Mouse (Mus musculus): ENCODE results near the gene Gm6268.

The Gm6268 gene

GRCm38 (mm10) chrX:36400980-36401379, at the start of gene Gm6268:
Gene Gm6268, plus strand, starts transcription at chrX:36401280.
- ChIA-PET CTCF (interaction anchor here in 1 of 4 experiments (1.4 kb wide), 1 partner anchor 8 kb away, joined by 3 read pairs; no protein-coding TSS in a partner anchor), POLR2A (no interaction called here)

- ChIA-PET CTCF (interaction anchor here in 3 of 4 experiments (0.6 to 3.1 kb wide), 6 partner anchors 24 to 141 kb away, joined by 3 to 12 read pairs (median 3); no protein-coding TSS in a partner anchor), POLR2A (no interaction called here)
Observed at GRCm38 (mm10) chrX:36352446-36352845, 48.6 kb upstream of the Gm6268 start.

- POLR2A ChIA-PET, result no interaction called here
- CTCF ChIA-PET, result no interaction called here
Observed at GRCm38 (mm10) chrX:36385340-36385739, 15.7 kb upstream of the Gm6268 start.

GRCm38 (mm10) chrX:36389971-36390370, 11.1 kb upstream of the Gm6268 start:
- CTCF ChIA-PET, result interaction anchor here in 2 of 4 experiments (1.2 to 2.2 kb wide), 2 partner anchors 164 kb away, joined by 4 to 7 read pairs; no protein-coding TSS in a partner anchor
- POLR2A ChIA-PET, result no interaction called here

- ChIA-PET POLR2A (interaction anchor here in 1 of 4 experiments (0.6 kb wide), 1 partner anchor 1363 kb away, joined by 4 read pairs; no protein-coding TSS in a partner anchor), CTCF (interaction anchor here in 2 of 4 experiments (0.8 to 2.2 kb wide), 3 partner anchors 45 to 164 kb away, joined by 3 to 7 read pairs (median 3); no protein-coding TSS in a partner anchor)
Observed at GRCm38 (mm10) chrX:36390503-36390902, 10.6 kb upstream of the Gm6268 start.

- CTCF ChIA-PET, result interaction anchor here (0.5 to 2.1 kb wide), 8 partner anchors 9 to 412 kb away, joined by 3 to 16 read pairs (median 5); partner anchors contain the start of gene Akap17b (in 1 of the 4)
- POLR2A ChIA-PET, result no interaction called here
Observed at GRCm38 (mm10) chrX:36392672-36393071, 8.4 kb upstream of the Gm6268 start.

GRCm38 (mm10) chrX:36393279-36393678, 7.8 kb upstream of the Gm6268 start:
- POLR2A ChIA-PET, result no interaction called here

GRCm38 (mm10) chrX:36402316-36402715, 1.2 kb downstream of the Gm6268 start:
- CTCF ChIA-PET, result interaction anchor here in 1 of 4 experiments (1.4 kb wide), 1 partner anchor 9 kb away, joined by 3 read pairs; no protein-coding TSS in a partner anchor
- POLR2A ChIA-PET, result no interaction called here

More at GRCm38 (mm10) chrX:36393279-36393678, 7.8 kb upstream of the Gm6268 start:
- CTCF ChIA-PET, result interaction anchor here (0.5 to 2.1 kb wide), 15 partner anchors 9 to 843 kb away, joined by 3 to 16 read pairs (median 3); partner anchors contain the start of gene Akap17b (in 1 of the 4)

GRCm38 (mm10) chrX:36419153-36419552, 18.1 kb downstream of the Gm6268 start:
- CTCF ChIA-PET, result interaction anchor here in 2 of 4 experiments (0.6 to 1.3 kb wide), 2 partner anchors 16 to 218 kb away, joined by 5 to 12 read pairs; no protein-coding TSS in a partner anchor
- POLR2A ChIA-PET, result no interaction called here

- CTCF ChIA-PET, result interaction anchor here (0.6 to 2.1 kb wide), 15 partner anchors 16 to 285 kb away, joined by 3 to 17 read pairs (median 3); no protein-coding TSS in a partner anchor
- POLR2A ChIA-PET, result no interaction called here
Observed at GRCm38 (mm10) chrX:36434993-36435392, 33.9 kb downstream of the Gm6268 start.

- ChIA-PET POLR2A (no interaction called here), CTCF (no interaction called here)
Observed at GRCm38 (mm10) chrX:36437932-36438331, 36.9 kb downstream of the Gm6268 start.

Data from embryonic stem cell, embryonic (primary cell).